Mouse (Mus musculus) forebrain, embryonic 11.5 days (tissue): ENCODE measurements around the gene Homez. TPM values are rescaled to one million over a fixed set of nuclear protein-coding genes. Genes with fewer than 3 reads are reported as not detected.

Experiments
- ATAC-seq: fragments of 200-750 bp; cut with Nextera tagmentation; replicated peaks from 2 replicates; pipeline ENCODE4 v1.8.0; 2017; ENCODE audit warnings: moderate TSS enrichment; ENCODE audit not compliant: low FRiP score
- DNase-seq: peaks from one replicate; pipeline ENCODE4 v3.0.0-alpha.2; 2017; ENCODE audit warnings: low spot score
- H3K27ac ChIP-seq: fragments of 300-500 bp; sonication (generic); 2 replicates; pipeline ENCODE4 v1.5.1; 2014; ENCODE audit warnings: low read depth, low read length
- H3K27me3 ChIP-seq: fragments of 300-500 bp; sonication (generic); 2 replicates; pipeline ENCODE4 v1.6.1; 2014; ENCODE audit warnings: mild to moderate bottlenecking, low read length, mixed read lengths; ENCODE audit not compliant: control insufficient read depth, insufficient read depth
- H3K36me3 ChIP-seq: fragments of 300-500 bp; sonication (generic); 2 replicates; pipeline ENCODE4 v1.6.1; 2014; ENCODE audit warnings: mild to moderate bottlenecking, low read length, moderate library complexity, mixed read lengths; ENCODE audit not compliant: control insufficient read depth, insufficient read depth
- H3K4me1 ChIP-seq: fragments of 300-500 bp; sonication (generic); replicated peaks from 2 replicates; pipeline ENCODE4 v1.6.1; 2014; ENCODE audit warnings: low read length, mixed read lengths; ENCODE audit not compliant: control insufficient read depth, insufficient read depth
- H3K4me2 ChIP-seq: fragments of 300-500 bp; sonication (generic); 2 replicates; pipeline ENCODE4 v1.6.1; 2014; ENCODE audit warnings: low read depth, mild to moderate bottlenecking, low read length, moderate library complexity, mixed read lengths; ENCODE audit not compliant: severe bottlenecking
- H3K4me3 ChIP-seq: fragments of 300-500 bp; sonication (generic); 2 replicates; pipeline ENCODE4 v1.5.1; 2014; ENCODE audit warnings: low read depth, low read length
- H3K9ac ChIP-seq: fragments of 300-500 bp; sonication (generic); 2 replicates; pipeline ENCODE4 v1.6.1; 2014; ENCODE audit warnings: low read length
- H3K9me3 ChIP-seq: fragments of 300-500 bp; sonication (generic); 2 replicates; pipeline ENCODE4 v1.6.1; 2016; ENCODE audit warnings: low read length, mixed read lengths; ENCODE audit not compliant: control insufficient read depth
- WGBS: fragments of 180-500 bp; shearing (Covaris S2); extraction: QIAGEN DNeasy Blood & Tissue Kit; methylation state at CpG from one replicate; pipeline ENCODE4 v1.1.7; 2014; 5-methylcytosine and 5-hydroxymethylcytosine counted together
- polyA plus RNA-seq: library from polyadenylated mRNA; unstranded; fragments of >200 nt; fragmentation: Nextera tagmentation; extraction: Ambion mirVana; gene quantifications from 2 replicates; pipeline ENCODE4 v1.2.1, GENCODE M21; 2014

Gene Homez
- polyA plus RNA-seq, 1 experiment from 2014 or later = 16.1 TPM

DNA sequence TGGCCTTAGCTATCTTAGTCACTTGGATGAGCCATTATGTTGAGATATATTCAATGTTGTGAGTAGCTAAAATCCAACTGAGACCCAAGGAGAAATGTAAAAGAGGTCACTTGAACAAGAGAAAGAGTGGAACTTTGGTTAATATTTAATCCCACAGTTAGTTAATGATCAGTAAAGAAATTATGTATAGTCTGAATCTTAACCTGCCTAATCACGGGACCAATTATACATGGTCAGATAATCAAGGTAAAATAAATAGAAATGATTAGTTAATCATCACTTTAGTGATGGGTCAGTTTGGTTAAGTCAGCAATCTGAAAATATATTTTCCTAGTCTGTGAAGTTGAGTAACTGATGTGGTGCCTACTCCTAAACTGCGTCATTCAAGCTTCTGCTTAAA is 48.5 kb downstream of the Homez start:
- Histone ChIP-seq H3K36me3 (no peaks in the 10 kb centered on the region), H3K9ac (no peak overlapping the region), H3K27me3 (no peaks in the 10 kb centered on the region), H3K4me2 (no peak overlapping the region), H3K9me3 (no peaks in the 10 kb centered on the region), H3K27ac (no peak overlapping the region), H3K4me3 (no peak overlapping the region), H3K4me1 (no peaks in the 10 kb centered on the region)
- 89% methylated on average over 2 of the region's 2 CpGs for WGBS
- ATAC-seq = no peak
- no peak for DNase-seq

DNA sequence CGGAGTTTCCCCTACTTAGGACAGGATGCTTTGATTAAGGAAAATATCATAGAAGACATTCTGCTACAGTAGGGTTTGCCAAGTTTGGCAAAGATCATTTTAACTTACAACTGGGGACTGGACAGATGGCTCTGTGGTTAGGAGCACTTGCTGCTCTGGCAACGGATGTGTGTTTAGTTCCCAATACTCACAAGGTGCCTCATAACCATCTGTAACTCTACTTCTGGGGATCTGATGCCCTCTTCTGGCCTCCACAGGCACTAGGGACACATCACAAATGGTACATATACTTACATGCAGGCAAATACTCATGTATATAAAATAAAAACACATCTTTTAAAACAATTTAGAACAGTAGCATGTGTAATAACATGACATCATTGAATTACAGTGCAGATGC is 53.0 kb downstream of the Homez start:
- DNase-seq (no peak), ATAC-seq (no peak)
- Histone ChIP-seq H3K4me1 (no peaks in the 10 kb centered on the region), H3K36me3 (no peaks in the 10 kb centered on the region), H3K9me3 (no peaks in the 10 kb centered on the region), H3K4me2 (no peak overlapping the region), H3K9ac (no peak overlapping the region), H3K4me3 (no peak overlapping the region), H3K27ac (no peak overlapping the region), H3K27me3 (no peaks in the 10 kb centered on the region)
- 53% methylated on average over 2 of the region's 2 CpGs for WGBS

DNA sequence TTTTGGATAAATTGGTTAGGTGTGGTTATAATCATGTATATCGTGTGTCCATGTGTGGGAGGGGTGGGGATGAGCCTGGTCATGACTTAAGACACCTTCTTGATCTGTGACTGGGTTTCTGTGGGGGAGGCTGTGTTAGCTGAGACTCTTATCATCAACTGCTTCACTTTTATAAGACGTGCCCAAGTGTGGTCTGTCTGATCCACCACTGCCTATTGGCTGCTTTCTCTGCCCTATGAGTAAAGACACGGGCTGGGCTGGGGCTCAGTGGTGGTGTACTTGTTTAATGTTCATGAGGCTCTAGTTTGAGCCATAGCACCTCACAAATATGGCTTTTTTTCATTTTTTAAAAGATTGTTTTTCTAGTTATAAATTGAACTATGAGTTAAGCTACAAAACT is 55.0 kb downstream of the Homez start:
- no peaks in the 10 kb centered on the region for H3K27me3 ChIP-seq
- no peak overlapping the region for H3K4me2 ChIP-seq
- H3K27ac ChIP-seq = no peak overlapping the region
- no peak overlapping the region for H3K9ac ChIP-seq
- no peaks in the 10 kb centered on the region for H3K36me3 ChIP-seq
- 72% methylated on average over 3 of the region's 3 CpGs for WGBS
- DNase-seq = no peak
- no peaks in the 10 kb centered on the region for H3K9me3 ChIP-seq
- H3K4me3 ChIP-seq = no peak overlapping the region
- no peaks in the 10 kb centered on the region for H3K4me1 ChIP-seq
- no peak for ATAC-seq

DNA sequence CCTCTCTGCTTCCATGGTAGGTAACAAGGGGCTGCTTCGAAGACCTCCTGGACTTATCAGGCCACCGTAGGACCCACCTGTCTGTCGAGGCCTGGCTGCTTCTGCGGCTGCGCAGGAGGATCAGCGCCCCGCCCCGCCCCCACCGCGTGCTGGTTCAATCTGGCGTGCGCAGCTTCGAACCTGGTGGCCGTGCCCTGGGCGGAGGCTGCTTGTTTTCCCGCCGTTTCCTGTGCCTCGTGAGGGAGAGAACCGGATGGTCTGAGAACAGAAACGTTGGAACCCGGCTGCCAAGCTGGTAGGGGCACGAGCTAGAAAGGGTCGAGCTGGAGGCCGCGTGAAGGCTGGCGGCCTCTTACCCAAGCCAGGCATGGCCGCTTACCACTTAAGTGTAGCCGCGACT is 56.8 kb downstream of the Homez start, which contains the start of gene Rnf212b:
TSS of gene Rnf212b (plus strand) at position 151 of the 400 bp plus-strand sequence.
- ATAC-seq = no peak
- Histone ChIP-seq H3K4me3 (no peak within 1 kb of the TSS), H3K36me3 (no peaks in the 10 kb centered on the region), H3K27me3 (no peaks in the 10 kb centered on the region), H3K4me2 (no peak within 1 kb of the TSS), H3K27ac (no peak within 1 kb of the TSS), H3K9ac (no peak within 1 kb of the TSS), H3K4me1 (no peaks in the 10 kb centered on the region), H3K9me3 (no peaks in the 10 kb centered on the region)
- WGBS = 89% methylated on average over 29 of the region's 29 CpGs
- no peak for DNase-seq

DNA sequence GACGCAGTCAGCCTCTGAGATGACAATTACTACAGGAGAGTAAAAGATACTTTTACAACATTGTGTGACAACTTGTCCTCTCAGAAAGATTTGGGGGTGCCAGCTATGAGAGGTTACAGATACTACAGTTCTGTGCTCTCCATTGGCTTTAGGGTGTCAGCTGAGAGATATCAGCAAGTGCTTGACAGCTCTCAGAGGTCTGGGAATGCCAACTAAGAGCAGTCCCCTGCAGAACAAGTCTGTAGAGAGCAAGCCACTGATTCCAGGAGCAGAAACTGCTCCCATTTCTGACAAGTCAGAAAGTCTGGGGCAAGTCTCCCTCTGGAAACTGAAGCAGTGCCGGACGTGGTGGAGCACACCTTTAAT is 61.1 kb downstream of the Homez start:
- 91% methylated on average over 3 of the region's 3 CpGs for WGBS
- Histone ChIP-seq H3K9me3 (no peaks in the 10 kb centered on the region), H3K4me2 (no peak overlapping the region), H3K27me3 (no peaks in the 10 kb centered on the region), H3K27ac (no peak overlapping the region), H3K36me3 (no peaks in the 10 kb centered on the region), H3K4me1 (no peaks in the 10 kb centered on the region), H3K9ac (no peak overlapping the region), H3K4me3 (no peak overlapping the region)
- DNase-seq = no peak
- no peak for ATAC-seq

DNA sequence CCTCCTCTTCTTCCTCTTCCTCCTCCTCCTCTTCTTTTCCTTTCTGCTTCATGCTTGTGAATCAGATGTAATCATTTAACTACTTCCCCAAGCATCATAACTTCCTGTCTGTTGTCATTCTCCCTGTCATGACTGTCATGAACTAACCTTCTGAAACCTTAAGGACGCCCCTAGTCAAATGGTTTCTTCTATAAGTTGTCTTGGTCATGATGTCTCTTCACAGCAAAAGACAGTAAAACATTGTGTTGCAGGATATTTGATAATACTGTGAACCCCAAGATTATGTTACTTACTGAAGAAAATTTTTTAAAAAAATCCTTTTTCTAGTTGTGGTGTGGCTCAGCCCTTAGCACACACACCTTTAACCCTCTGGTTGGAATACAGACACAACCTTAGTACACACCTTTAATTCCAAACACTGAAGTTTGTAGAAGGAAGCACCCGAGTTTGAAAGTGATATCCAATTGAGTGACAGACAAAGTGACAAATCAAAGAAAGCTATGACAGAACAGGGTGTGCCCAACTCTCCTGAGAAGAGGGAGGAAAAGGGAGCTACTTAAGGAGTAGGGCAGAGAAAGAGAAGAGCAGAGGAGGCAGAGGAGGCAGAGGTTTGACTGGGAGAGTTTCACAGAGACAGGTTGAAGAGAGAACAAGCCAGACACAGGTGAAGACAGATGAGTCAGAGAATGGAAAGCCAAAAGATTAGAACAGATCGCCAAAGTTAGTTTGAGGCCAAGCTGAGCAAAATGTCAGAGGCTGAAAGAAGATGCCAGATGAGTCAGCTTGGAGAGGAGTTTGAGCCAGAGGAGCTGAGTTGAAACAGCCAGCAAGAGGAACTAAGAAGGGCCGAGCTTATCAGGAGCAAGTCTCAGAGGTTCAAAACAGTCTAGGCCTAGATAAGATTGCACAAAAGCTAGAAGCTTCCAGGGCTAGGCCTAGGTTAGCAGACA is 61.8 kb downstream of the Homez start:
- Histone ChIP-seq H3K4me1 (no peaks in the 10 kb centered on the region), H3K36me3 (no peaks in the 10 kb centered on the region), H3K27ac (no peak overlapping the region), H3K27me3 (no peaks in the 10 kb centered on the region), H3K9ac (no peak overlapping the region), H3K9me3 (no peaks in the 10 kb centered on the region), H3K4me2 (no peak overlapping the region), H3K4me3 (no peak overlapping the region)
- ATAC-seq = no peak
- WGBS = 76% methylated on average over 4 of the region's 4 CpGs
- DNase-seq = no peak

DNA sequence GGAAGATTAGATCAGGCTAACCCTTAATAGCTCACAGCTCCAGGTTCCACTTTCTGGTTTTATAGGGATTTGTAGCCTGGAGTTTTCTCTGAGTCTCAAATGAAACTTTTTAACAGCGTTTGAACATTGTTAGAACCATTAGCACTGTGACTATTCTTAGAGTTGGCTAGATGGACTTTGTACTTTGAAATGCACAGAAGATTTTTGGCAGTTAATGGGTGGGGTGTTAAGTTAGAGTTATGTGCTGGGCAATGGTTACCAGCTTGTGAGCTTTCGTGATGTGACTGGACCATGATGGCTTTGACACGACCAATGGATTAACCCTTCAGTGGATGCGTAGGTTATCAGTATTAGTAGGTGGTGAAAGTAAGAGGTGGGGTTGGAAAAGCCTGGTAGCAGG is 64.6 kb downstream of the Homez start:
- Histone ChIP-seq H3K27me3 (no peaks in the 10 kb centered on the region), H3K4me2 (no peak overlapping the region), H3K27ac (no peak overlapping the region), H3K4me3 (no peak overlapping the region), H3K36me3 (no peaks in the 10 kb centered on the region), H3K4me1 (no peaks in the 10 kb centered on the region), H3K9me3 (no peaks in the 10 kb centered on the region), H3K9ac (no peak overlapping the region)
- 87% methylated on average over 4 of the region's 4 CpGs for WGBS
- ATAC-seq (no peak), DNase-seq (no peak)
